Mouse (Mus musculus) layer of hippocampus, postnatal 25 days (tissue): ENCODE measurements around the gene Fscn2. TPM values are rescaled to one million over a fixed set of nuclear protein-coding genes. Genes with fewer than 3 reads are reported as not detected.
"Not testable (repeated sequence)": the region's sequence is repeated elsewhere in the genome, so short reads cannot be mapped to it uniquely, and the experiment has no call there.

ENCODE experiments used
- DNase-seq, 2 experiments: peaks; one replicate each; pipeline ENCODE4 v3.0.0; 2022; ENCODE audit warnings: mixed read lengths in 2 of 2, low spot score in 1 of 2; ENCODE audit errors: extremely low spot score in 1 of 2
- total RNA-seq, 2 experiments: library from RNA; stranded (reverse); gene quantifications; 2 replicates each; pipeline ENCODE4 v1.2.3; 2021

Gene Fscn2
- total RNA-seq, 2 experiments from 2014 or later, result 0.89 TPM; not detected in 1

DNA sequence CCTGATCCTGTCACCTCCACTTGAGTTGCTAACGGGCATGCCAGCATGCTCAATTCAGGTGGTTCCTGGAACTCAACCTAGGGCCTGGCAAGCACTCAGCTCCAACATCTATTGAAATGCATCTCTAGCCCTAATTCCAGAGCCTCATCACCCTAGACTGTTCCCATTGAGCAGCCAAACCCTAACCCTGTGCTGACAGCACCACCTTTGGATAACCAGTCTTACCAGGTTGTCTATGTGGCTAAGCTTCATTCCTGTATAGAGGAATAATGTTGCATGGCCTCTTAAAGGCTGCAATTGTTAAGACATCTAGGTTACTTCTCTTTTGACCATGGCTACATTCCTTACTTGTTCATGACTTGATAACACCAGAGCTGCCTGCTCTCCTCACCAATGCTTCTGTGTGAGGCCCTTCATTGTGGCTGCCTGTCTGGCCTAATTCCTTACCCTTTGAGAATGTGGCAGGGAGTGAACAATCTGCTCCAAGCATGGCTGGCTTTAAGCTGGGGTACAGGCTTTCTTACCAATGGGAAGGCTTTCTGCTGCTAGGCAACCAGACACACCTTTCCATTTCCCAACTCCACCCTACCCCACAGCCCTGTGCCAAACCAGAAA lies 16.2 kb upstream of the Fscn2 start:
- DNase-seq, result peak in 1 of 2 experiments; percentile 6

DNA sequence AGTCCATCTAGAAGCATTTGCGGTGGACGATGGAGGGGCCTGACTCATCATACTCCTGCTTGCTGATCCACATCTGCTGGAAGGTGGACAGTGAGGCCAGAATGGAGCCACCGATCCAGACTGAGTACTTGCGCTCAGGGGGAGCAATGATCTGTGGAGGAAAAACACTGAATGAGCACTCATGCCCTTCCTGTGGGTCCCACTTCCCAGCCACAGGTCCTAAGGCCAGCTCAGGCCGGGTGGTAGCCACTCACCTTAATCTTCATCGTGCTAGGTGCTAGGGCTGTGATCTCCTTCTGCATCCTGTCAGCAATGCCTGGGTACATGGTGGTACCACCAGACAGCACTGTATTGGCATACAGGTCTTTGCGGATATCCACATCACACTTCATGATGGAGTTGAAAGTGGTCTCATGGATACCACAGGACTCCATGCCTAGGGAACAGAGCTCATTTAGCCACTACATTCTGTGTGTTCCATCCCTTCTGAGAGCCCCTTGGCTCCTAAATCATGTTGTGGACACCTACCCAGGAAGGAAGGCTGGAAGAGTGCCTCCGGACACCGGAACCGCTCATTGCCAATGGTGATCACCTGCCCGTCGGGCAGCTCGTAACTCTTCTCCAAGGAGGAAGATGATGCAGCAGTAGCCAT lies 14.8 kb upstream of the Fscn2 start:
- peak in 1 of 2 experiments; percentile 2 for DNase-seq

DNA sequence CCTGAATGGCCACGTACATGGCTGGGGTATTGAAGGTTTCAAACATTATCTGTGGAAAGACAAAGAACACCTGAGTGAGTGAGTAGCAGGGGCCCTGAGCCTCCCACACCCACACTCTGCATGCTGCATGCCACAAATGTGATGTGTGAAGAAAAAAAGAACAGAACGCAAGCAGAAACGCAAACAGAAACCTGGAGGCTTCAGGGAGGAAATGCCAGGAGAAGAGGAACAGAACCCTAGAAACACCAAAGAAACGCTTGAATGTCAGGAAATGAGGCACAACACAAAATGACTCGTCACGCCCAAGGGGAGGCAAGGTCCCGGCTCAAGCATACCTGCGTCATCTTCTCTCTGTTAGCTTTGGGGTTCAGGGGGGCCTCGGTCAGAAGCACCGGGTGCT lies 14.0 kb upstream of the Fscn2 start:
- DNase-seq, result peak in 1 of 2 experiments; percentile 8

- DNase-seq, result peak; percentile 66 to 81
Measured at GRCm38 (mm10) chr11:120347791-120348683, 13.3 kb upstream of the Fscn2 start, which contains the start of gene Actg1. Actg1 (minus strand) TSS chr11:120348542.

GRCm38 (mm10) chr11:120348684-120349370 lies 12.5 kb upstream of the Fscn2 start:
- peak in 1 of 2 experiments; percentile 42 for DNase-seq

- peak in 1 of 2 experiments; percentile 27 for DNase-seq
Measured at GRCm38 (mm10) chr11:120349371-120349985, 11.9 kb upstream of the Fscn2 start.

- DNase-seq, result peak; percentile 61 to 67
Measured at GRCm38 (mm10) chr11:120349986-120350702, 11.2 kb upstream of the Fscn2 start.

DNA sequence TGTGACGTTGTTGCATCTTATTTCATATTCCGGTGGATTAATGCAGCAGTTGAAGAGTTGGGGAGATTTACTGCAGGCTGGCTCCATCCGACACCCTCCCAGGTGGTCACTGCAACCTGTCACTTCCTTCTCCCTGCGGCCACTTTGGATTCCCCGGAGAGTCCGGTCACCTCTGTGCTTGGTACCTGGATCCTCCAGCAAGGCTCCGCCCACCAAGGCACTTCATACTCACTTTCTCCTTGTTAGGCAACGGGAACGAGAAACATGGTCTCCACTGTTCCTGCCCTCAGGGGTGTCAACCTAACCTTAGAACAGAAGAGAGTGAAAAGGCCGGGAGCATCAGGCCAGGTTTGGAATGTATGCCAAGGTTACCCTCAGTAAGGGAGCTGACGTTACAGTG lies 10.6 kb upstream of the Fscn2 start:
- DNase-seq, result peak in 1 of 2 experiments; percentile 6

GRCm38 (mm10) chr11:120351250-120352092 lies 9.9 kb upstream of the Fscn2 start:
- DNase-seq, result peak in 1 of 2 experiments; percentile 3

DNA sequence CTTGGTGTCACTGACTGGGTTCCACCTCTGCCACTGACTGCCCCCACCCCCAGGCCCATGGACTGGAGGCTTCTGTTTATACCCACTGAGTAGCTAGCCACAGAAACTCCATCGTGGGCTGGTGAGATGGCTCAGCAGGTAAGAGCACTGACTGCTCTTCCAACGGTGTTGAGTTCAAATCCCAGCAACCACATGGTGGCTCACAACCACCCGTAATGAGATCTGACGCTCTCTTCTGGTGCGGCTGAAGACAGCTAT lies 9.3 kb upstream of the Fscn2 start:
- DNase-seq, result not testable (repeated sequence)

DNA sequence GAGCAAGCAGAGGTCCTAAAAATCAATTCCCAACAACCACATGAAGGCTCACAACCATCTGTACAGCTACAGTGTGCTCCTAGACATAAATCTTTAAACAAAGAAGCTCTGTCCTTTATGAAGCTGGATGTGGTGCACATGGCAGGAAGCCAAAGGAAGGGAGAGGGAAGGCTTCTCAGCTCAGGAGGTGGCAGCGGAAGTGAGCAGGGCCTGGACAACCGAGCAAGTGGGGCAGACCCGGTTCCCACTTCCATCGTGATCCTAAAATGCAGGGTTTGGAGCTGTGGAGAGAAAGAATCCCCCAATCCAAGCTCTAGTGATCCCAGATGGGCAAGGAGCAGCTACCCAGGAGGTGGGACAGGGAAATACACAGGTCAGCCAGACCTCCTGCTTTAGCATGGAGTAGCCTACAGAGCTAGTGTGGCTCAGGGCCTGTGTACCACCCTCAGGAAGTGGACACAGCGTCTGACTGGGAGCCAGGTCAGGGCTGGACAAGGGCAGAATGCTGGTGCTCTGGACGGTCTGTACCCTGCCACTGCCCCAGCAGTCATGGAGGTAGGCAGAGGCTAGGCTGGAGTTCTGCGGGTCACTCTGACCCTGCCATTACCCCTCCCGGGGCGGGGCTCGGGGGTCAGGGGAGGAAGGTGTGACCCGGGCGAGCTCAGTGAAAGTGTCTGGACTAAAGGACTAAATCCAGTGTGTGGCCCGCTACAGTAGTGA lies 8.6 kb upstream of the Fscn2 start:
- DNase-seq, result peak in 1 of 2 experiments; percentile 9

DNA sequence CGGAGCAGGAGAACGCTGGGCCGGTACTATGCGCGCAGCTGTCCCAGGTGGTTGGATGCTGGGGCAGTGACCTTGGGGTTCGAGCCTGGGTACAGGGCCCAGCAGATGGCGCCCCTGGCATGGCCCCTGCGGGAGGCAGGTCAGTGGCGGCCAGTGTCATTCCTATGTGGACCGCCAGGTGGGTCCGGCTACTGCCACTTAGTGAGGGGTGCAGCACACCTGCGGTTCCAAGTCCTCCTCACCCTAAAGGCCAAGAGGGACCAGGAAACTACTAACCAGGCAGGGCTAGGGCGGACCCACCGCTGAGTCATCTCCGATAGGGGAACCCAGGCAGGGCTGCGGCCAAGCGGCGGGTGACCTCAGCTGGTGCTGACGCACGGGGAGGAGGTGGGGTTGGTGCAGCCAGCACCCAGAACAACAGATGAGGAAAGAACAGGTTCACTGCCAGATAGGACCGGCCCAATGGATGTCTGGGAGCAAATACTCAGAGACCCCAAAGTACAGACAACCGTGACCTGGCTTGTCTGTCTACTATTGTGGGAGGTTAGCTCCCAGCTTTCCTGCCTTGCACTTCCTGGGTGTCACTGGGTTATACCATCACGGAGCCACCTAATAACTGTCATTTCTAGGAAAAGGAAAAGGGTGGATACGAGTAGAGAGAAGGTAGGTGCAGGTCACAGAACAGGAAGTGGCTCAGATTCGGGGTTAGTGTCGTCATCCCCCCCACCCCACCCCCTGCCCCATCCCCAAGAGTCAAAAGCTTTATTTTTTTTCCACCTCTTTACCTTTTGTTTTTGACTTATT lies 7.6 kb upstream of the Fscn2 start:
- DNase-seq, result peak in 1 of 2 experiments; percentile 60

- DNase-seq, result peak; percentile 3 to 6
Measured at GRCm38 (mm10) chr11:120354304-120355276, 6.7 kb upstream of the Fscn2 start.

DNA sequence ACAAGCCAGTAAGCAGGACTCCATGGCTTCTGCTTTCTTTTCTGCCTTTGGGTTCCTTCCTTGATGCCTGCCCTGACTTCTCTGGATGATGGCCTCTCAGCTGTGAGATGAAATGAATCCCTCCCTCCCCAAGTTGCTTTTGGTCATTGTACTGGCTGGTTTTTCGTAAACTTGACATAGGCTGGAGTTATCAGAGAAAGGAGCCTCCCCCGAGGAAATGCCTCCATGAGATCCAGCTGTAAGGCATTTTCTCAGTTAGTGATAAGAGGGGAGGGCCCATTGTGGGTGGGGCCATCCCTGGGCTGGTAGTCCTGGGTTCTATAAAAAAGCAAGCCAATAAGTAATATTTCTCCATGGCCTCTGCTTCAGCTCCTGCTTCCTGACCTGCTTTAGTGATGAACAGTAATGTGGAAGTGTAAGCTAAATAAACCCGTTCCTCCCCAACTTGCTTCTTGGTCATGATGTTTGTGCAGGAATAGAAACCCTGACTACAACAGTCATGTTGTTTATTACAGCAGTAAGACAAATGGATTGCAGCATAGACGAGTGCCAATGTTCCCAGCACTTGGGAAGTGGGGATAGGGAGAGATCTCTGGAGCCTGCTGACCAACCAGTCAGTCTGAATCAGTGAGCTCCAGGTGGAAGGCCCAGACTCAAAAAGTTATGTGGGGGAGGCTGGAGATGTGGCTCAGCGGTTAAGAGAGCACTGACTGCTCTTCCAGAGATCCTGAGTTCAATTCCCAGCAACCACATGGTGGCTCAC lies 5.9 kb upstream of the Fscn2 start:
- no peak for DNase-seq

DNA sequence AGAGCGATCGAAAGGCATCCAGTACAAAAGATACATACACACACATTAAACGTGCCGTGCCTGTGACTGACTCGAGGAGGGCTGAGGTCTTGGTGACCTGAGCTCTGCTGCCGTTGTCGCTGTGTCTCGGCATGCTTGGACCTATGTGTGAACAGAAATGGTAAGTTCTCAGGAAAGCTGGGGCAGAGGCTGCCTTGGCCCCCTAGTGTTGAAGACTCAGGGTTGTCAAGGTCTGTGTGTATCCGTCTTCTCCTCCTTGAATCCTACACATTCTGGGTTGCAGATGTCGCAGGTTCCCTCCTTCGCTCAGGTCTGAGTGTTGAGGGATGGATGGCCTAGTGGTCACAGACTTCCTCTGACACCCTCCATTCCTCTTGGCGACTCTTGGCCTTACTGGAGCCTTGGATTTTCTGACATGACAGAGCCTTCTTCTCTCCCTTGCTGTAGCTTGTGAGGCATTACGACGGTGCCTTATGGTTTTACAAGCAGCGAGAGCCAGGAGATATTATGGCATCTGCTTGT lies 5.0 kb upstream of the Fscn2 start:
- no peak for DNase-seq
